Mouse (Mus musculus): Measurements from ENCODE around the gene Msi2. TPM values are rescaled to one million over a fixed set of nuclear protein-coding genes. Genes with fewer than 3 reads are reported as not detected.

Gene Msi2
- polyA plus RNA-seq, 1 experiment: 36.4 TPM

DNA sequence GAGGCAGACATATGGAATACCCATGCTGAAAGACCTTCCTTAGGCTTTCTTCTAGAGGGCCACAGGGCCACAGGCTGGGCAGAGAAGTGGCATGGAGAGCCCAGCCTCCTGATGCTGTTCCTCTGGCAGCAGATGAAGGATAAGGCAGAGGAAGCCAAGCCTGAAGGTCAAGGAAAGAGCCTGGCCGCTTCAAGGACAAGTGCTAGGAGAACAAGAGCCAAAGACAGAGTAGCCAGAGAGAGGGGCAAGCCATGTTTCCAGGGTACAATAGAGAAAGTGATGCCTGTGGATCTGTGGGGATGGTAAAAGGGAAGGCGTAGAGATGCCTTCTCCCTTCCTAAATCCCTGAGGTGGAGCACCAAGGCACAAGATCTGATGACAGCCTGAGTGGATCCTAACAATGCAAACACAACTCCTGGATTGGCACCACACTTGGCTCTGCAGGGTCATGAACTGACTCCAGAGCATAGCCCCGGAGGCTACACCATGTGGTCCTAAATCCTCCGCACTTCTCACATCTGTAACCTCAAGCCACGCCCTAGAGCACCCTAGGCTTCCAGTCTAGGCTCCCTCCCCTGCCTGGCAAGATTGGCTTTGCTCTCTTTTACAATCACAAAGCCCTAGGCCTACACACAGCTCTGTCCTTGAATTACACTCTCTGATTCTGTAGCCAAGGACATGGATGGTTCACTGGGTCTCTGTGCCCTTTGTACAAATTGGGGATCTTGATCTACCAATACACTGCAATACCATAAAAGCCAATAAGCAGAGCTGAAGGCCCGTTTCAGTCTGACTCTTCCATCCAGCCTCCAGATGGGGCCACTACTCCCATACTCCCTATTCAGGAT is 202.4 kb downstream of the Msi2 start:
- no peak for DNase-seq (ENCODE audit: low read depth)

- no peak for DNase-seq (ENCODE audit: low read depth)
These were observed 203.0 kb downstream of the Msi2 start for GRCm38 (mm10) chr11:88515267-88515666.

DNA sequence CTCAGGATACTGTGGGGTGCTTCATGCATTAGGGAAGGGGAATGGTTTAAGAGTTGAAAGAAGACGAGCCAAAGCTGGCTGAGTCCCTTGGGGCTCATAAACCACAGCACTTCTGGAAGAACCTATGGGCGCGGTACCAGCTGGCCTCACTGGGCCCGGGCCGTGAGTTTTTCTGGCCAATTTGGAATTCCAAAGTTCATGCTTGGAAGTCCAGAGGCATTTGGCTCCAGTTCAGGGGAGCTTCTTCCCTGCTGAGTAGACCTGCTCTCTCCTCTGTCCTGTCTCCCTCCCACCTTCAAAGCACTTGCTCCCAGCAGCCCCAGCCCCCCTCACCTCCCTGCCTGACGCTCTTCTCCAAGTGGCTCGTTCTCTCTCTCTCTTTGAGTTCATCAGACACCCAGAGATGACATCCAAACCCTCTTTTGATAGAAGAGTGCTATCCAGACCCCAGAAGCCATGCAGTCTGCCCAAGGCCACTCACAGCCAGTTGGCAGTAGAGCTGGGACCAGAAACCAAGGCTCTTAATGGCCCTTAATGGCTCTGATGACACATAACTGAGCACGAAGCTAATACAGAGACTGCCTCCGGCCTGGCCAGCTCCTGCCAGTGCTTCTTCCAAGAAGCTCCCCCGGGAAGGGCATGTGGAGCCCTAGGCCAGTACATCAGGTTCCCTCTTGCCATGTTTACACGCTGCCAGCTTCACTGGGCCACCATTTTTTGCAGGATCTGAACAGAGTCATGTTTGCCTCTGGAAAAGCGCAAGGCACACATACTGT is 204.0 kb downstream of the Msi2 start:
- no peak for DNase-seq (ENCODE audit: low read depth)

DNA sequence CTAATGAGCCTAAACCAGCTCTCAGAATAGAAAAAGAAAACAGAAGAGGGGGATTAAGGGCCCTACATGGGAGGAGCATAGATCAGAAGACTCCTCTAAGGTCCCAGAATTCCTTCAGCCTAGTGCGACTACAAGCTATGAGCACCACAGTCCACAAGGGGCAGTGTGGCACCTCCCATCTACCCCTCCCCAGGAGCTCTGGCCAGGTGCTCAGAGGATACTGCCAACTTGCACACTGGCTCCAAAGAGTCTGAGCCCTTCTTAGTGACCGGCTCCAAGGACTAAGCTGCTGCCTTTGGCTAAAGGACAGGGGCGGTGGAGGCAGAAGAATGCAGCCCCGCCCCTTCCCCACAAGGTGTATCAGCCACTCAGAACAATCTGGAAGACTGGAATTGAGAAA is 205.7 kb downstream of the Msi2 start:
- no peak for DNase-seq (ENCODE audit: low read depth)

DNA sequence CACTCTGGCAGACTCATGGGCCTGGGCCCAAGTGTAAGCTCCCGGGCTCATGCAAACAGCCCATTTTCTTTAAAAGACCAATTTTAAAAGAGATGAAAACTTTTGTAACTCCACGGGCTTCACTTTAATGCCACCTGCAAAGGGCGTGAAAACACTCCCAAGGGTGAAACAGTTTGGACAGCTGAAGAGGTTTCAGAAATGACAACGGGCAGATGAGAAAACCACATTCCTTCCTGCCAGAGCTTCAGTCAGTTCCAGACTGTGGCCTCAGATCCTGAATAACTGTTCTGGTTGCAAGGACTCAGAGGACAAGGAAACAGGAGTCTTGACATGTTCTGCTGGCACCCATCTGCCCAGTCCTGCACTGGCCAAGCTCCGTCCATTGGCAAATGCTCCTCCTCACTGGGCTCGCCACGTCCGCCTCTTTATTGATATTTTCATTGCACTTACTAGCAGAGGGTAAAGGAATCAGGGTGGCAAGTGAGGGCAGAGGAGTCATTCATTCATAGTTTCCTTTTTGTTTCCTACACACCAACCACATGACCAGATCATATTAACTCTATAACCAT is 207.9 kb downstream of the Msi2 start:
- DNase-seq (ENCODE audit: low read depth): no peak

- DNase-seq (ENCODE audit: low read depth): no peak
These were observed 208.8 kb downstream of the Msi2 start for GRCm38 (mm10) chr11:88509464-88509863.

DNA sequence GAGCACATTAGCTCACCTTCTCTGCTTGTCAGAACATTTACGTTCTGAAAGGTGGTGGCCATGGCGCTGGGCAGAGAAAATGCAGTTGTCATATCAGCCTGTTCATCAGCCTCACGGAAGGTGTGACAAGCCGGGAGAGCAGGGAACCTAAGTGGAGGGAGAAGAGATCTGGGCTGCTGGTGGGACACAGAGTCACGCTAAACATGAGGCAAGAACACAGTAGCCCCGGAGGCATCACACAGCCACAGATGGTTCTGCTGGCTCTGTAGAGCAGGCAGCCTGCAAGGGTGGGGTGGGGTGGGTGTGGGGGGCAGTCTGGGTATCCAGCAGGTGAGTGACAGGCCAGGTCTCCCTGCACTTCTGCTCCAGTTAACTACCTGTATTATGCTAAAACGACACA is 210.2 kb downstream of the Msi2 start:
- no peak for DNase-seq (ENCODE audit: low read depth)

DNA sequence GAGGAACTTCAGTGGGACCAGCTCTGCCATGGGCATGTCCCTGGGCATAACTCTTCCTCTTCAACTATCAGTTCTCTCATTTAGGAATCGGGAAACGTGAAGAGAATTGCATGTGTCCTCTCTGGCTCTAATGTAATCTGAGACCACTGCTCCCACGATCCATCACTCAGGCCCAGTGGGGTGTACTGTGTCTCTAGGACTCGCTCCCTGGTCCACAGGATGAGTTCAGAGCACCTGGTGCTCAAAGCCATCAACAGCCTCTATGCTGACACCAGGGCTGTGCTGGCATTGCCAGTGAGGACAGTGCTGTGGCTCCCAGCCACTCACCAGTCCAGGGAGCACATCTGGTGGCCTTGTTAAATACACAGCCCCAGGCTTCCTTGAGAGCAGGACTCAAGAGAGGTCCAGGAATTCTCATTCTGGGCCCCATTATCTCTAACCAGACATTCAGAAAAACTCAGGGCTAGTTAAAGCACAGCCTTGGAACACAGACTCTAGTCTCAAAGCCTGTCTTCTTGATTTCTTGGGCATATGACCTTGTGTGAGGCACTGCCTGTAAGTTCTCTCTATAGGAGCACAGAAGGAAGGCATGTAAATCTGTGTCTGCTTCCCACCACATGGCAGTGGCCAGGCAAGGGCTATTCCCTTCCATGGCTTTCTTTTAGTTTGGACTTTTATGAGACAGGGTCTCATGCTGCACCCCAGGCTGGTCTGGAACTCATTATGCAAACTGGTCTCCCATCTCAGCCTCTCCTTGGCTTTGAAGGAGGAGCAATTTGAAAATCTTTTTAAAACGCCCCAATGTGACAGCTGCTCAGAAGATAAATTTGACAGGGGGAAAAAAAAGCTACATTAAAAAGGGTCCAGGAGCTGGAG is 211.5 kb downstream of the Msi2 start:
- no peak for DNase-seq (ENCODE audit: low read depth)

DNA sequence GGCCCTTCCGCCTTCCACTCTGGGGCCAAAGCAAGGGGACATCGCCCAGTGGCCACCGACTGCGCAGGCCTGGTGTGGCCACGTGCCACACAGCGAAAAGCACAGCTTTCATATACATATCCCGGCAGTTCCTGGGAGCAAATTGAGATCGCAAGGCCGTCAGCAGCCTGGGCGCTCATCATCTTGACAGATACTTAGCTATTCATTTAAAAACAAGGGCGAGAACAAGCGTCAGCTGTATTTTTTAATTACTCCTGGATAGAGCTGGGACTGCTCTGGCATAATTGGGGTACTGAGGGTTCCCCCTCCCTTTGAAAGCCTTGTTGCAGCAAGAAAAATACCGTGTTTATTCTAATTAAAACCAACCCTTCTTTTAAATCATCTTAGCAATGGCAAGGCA is 212.2 kb downstream of the Msi2 start:
- no peak for DNase-seq (ENCODE audit: low read depth)

GRCm38 (mm10) chr11:88502566-88502965 is 215.7 kb downstream of the Msi2 start:
- no peak for DNase-seq (ENCODE audit: low read depth)

DNA sequence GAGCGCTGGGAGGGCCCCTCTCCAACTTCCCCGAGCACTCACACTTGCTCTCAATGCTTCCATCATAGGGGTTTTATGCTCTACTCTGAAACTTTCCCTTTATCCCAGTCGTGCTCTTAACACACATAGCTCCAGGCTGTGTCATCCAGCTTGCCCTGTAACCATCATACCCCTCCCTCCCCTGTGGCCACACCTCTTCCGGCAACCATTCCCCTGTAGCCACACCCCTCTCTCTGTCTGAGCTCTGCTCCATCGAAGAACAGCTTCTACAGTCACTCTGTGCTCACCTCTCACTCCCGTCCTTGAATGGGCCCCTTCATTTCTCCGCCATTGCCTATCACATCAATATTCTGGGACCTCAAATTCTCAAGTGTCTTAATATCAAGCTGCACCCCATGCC is 219.8 kb downstream of the Msi2 start:
- no peak for DNase-seq (ENCODE audit: low read depth)

GRCm38 (mm10) chr11:88496460-88496859 is 221.9 kb downstream of the Msi2 start:
- DNase-seq (ENCODE audit: low read depth): no peak

GRCm38 (mm10) chr11:88495759-88496158 is 222.6 kb downstream of the Msi2 start:
- no peak for DNase-seq (ENCODE audit: low read depth)

DNA sequence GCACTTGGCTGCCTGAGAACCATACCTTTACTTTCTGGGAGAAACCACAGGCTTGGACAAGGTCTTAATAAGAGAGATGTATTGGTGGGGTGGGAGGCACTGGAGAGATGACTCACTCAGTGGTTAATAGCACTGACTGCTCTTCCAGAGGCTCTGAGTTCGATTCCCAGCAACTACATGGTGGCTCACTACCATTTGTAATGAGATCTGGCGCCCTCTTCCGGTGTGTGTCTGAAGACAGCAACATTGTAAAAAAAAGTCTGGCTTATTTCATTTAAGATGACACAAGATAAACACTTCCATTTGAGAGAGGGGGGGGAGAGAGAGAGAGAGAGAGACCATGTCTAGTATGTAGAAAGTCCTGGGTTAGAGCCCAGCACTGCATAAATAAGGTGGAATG is 223.3 kb downstream of the Msi2 start:
- no peak for DNase-seq (ENCODE audit: low read depth)

DNA sequence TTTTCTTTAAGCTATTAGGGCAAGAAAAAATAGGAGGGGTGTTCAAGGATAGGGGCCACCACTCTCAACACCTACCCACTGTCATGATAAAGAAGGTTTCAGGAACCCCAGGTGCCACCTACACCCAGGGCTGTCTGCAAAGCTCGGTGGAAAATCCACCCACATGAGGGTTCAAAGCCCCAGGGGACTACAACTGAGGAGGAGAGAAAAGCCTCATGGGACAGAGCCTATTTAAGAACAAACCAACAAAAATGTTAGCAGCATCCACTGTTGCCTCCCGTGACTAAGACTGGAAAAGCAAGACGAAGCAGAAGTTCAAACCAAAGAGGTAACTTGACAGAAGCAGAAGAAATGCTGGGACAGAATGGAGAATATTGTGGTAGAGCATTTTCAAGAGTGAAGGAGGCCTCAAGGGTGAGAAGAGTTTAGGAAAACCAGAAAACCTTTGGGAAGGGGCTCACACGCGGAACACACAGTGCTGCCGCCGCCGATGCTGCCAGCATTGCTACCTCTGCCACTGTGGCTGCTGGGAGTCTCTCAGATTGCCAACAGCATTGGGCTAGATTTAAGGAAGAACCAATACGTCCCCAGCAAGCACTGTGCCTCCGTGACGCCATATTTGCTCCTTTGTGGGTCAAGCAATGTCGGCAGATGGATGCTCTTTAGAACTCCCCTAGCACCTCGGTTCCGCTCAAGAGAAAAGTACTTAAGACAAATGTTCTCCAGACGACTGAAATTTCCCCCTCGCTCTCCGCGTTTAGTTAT is 224.3 kb downstream of the Msi2 start:
- DNase-seq (ENCODE audit: low read depth): no peak

DNA sequence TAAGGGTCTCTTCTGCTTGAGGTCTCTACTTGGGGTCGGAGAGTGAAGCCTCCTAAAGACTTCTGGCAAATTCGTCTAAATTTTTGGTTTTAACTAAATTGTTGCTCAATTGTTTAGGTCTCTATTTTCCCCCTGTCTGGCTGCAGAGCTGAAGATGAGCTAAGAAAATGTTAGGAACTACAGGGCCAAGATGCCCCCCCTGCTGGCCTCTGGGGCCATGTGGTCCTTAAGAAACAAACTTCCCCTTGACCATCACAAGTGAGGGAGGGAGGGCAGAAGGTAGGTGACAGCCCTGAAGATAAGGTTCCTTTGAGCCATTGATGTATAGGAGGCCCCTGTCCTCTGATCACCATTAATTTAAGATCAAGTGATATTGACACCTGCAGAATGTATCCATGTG is 225.7 kb downstream of the Msi2 start:
- DNase-seq (ENCODE audit: low read depth): no peak

- DNase-seq (ENCODE audit: low read depth): no peak
These were observed 228.3 kb downstream of the Msi2 start for GRCm38 (mm10) chr11:88489985-88490384.

- no peak for DNase-seq (ENCODE audit: low read depth)
These were observed 229.2 kb downstream of the Msi2 start for GRCm38 (mm10) chr11:88488941-88489724.

DNA sequence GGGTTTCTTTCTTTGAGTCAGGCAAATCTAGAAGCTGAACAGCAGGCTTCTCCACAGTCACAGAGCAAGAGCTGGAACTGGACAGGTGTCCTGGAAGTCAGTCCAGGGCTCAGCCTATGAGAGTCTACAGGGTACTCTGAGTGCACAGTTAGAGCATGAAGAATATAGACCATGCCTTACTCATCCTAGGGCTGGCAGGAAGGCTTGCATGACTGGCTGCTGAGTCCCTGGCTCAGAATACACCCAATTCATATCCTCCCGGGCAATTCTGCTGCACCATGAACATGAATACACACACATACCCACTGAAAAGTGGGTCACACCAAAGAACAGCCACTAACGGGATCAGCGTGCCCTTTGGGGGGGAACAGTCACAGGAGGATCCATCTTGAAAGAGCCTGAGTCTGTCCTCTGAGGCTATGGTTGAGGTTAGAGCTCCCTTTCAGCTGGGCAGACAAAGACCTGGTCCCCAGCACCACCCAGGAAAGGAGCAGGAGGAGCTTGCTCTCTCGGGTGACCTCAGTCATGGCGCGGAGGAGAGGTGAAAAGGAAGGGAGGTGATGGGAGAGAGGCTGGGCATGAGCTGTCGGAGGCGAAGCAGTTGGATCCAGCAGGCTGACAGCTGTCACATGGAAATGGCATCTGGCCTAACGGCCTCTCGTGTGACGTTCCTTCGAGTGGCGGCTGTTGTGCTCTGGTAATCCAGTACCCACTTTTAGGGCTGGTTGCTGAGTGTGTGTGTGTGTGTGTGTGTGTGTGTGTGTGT is 230.0 kb downstream of the Msi2 start:
- DNase-seq (ENCODE audit: low read depth): no peak
